Mouse (Mus musculus): Measurements from ENCODE around the gene Acy3.
"Not testable (repeated sequence)": the region's sequence is repeated elsewhere in the genome, so short reads cannot be mapped to it uniquely, and the experiment has no call there.

Gene Acy3

GRCm38 (mm10) chr19:3986334-3986733, at the start of gene Acy3:
Acy3 (plus strand) TSS chr19:3986570.
- peak; percentile 36 for DNase-seq

GRCm38 (mm10) chr19:3942315-3942714, 44.1 kb upstream of the Acy3 start:
- DNase-seq, result no peak

GRCm38 (mm10) chr19:3942986-3943735, 43.2 kb upstream of the Acy3 start:
- no peak for DNase-seq

- no peak for DNase-seq
These were observed 40.4 kb upstream of the Acy3 start for GRCm38 (mm10) chr19:3945872-3946564.

- peak; percentile 53 for DNase-seq
These were observed 39.7 kb upstream of the Acy3 start for GRCm38 (mm10) chr19:3946715-3947114.

- no peak for DNase-seq
These were observed 38.6 kb upstream of the Acy3 start for GRCm38 (mm10) chr19:3947813-3948212.

- DNase-seq, result no peak
These were observed 37.8 kb upstream of the Acy3 start for GRCm38 (mm10) chr19:3948546-3948945.

DNA sequence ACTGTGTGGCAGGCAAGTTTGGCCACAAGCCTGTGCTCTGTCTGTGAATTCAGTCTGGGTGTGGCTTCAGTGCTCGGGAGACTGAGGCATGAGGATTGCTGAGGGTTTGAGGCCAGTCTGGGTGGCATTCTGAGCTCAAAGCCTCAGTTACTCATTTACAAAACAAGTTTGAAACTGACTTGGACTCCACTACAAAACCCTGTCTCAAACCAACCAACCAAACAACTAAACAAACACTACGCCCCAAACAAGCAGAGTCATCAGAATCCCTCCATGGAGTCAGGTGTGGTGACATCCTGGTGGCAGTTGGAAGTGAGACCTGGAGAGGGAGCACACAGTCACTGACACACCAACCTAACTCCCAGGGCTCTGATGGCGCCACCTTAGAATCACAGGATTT, 36.0 kb upstream of the Acy3 start:
- no peak for DNase-seq

DNA sequence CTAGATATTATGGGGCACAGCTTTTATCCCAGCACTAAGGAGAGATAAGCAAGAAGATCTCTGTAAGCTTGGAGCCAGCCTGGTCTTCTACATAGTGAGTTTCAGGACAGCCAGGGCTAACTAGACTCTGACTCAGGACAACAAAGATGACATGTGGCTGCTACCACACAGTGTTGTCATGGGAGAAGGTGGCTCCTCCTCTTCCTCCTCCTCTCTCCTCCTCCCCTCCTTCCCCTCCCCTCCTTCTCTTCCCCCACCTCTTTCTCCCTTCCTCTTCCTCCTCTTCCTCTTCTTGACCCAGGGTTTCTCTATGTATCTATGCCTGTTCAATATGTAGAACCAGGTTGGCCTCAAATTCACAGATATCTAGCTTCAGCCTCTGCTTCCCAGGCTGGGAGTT, 34.9 kb upstream of the Acy3 start:
- DNase-seq, result no peak

DNA sequence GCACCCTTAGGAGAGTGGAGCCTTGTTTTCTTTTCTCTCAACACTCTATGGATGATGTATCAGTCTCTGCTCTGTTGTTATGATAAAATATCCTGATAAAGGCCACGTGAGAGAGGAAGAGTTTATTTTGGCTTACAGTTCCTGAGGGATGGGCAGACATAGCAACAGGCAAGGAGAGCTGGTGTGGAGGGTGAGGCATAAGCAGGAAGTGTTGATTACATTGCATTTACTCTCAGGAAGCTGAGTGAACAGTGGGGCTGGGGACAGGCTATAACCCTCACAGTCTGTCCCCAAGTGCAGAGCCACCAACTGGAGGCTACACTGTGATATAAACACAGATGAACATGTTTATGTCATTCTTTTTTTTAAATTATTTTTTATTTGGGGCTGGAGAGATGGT, 34.3 kb upstream of the Acy3 start:
- DNase-seq, result no peak

- DNase-seq, result no peak
These were observed 31.3 kb upstream of the Acy3 start for GRCm38 (mm10) chr19:3955033-3955432.

- no peak for DNase-seq
These were observed 30.6 kb upstream of the Acy3 start for GRCm38 (mm10) chr19:3955804-3956203.

GRCm38 (mm10) chr19:3957296-3958036, 28.9 kb upstream of the Acy3 start:
- not testable (repeated sequence) for DNase-seq

GRCm38 (mm10) chr19:3958470-3958869, 27.9 kb upstream of the Acy3 start, which contains the start of gene Aldh3b3:
Aldh3b3 (plus strand) TSS chr19:3958645.
- no peak for DNase-seq

DNA sequence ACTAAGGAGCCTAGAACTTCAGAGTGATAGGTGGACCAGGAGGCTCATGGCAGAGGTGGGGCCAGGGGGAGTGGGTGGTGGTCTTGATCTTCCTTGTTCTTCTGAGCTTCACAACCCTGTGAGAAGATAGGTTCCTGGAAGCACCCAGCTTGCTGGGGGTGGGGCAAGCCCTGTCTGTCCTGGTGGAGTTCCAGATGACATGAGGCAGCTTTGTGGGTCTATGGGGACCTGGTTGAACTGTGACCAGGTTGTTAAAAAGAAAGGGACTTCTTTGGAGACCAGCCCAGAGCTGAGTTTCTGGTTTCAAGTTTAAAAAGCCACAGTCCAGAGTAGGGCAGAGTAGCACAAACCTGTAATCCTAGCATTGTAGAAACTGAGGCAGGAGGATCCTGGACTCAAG, 27.3 kb upstream of the Acy3 start:
- no peak for DNase-seq

- DNase-seq, result no peak
These were observed 26.2 kb upstream of the Acy3 start for GRCm38 (mm10) chr19:3960211-3960610.

DNA sequence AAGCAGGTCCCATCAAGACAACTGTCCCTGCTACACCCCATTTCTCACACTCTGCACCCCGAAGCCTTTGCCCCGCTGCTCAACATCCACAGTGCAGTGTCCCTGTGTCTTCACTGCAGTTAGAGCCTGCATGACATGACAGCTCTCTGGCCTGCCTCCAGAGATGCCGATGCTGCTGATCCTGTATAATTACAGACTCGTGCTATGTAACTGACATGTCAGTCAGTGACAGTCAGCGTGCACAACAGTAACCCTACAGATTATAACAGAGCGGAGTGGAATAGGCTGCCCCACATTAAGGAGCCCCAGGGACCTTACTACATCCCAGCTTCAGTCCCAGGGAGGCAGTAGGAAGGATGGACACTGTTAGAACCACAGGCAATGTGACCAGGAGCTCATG, 24.6 kb upstream of the Acy3 start:
- DNase-seq, result not testable (repeated sequence)

DNA sequence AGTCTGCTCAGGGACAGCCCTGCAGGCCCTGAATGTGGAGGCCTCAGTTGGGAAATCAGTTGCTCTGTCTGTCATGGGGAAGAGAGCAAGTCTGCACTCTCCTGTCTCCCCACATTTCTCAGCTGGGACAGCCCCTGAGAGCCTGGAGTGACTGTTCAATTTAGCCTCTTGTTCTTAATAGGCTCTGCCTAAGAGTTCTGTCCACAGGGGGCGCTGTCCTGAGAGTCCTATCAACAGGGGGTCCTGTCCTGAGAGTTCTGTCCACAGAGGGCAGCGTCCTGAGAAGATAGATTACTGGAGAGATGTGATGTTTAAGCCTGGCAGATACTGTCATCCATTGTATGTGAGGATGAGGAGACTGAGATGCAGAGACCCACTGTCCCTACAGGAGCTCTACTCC, 23.9 kb upstream of the Acy3 start:
- no peak for DNase-seq

- no peak for DNase-seq
These were observed 22.3 kb upstream of the Acy3 start for GRCm38 (mm10) chr19:3964030-3964429.

DNA sequence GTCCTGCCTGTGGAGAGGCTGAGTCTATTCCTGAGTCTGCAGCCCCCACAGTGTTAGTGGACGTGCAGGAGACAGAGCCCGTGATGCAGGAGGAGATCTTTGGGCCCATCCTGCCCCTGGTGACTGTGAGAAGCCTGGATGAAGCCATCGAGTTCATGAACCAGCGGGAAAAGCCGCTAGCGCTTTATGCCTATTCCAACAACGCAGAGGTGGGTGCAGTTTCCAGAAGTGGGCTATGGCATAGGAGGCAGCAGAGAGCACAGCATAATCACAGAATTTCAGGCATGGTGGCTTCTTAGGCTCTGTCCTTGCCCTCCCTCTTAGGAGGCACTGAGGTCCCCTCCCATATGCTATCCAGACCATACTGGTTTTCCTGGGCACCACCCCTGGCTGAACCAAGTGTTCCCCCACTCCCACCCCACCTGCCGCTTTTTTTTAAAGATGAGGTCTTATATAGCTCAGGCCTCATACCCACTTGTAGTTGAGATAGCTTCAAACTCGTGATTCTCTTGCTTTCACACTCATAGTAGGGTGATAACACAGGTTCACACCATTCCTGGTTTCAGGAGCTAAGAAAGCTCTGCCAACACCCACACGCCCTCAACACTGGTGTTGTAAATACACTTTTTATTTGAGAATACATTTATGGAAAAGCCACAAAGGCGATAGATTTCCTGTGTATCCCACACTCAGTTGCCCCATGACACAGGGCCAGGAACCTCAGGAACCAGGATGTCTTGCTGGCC, 19.9 kb upstream of the Acy3 start:
- no peak for DNase-seq

- DNase-seq, result no peak
These were observed 19.1 kb upstream of the Acy3 start for GRCm38 (mm10) chr19:3967258-3967657.

GRCm38 (mm10) chr19:3972229-3972628, 14.1 kb upstream of the Acy3 start, which contains the start of gene Aldh3b2:
Aldh3b2 (plus strand) TSS chr19:3972328.
- no peak for DNase-seq

DNA sequence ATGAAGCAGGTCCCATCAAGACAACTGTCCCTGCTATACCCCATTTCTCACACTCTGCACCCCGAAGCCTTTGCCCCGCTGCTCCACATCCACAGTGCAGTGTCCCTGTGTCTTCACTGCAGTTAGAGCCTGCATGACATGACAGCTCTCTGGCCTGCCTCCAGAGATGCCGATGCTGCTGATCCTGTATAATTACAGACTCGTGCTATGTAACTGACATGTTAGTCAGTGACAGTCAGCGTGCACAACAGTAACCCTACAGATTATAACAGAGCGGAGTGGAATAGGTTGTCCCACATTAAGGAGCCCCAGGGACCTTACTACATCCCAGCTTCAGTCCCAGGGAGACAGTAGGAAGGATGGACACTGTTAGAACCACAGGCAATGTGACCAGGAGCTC, 11.8 kb upstream of the Acy3 start:
- DNase-seq, result not testable (repeated sequence)

All from right cerebral cortex, postnatal 25 days (tissue).